Mouse (Mus musculus) T-helper 2 cell (primary cell): Measurements from ENCODE around the gene Ireb2.
"Not testable (repeated sequence)": the region's sequence is repeated elsewhere in the genome, so short reads cannot be mapped to it uniquely, and the experiment has no call there.

Experiments
- in situ Hi-C: fragments of 300-600 bp; cut with MboI, MseI; formaldehyde crosslinking; loops from one replicate; pipeline ENCODE4 v1.15.1; 2025; ENCODE audit warnings: high pct_unique_total_duplicates

The Ireb2 gene

DNA sequence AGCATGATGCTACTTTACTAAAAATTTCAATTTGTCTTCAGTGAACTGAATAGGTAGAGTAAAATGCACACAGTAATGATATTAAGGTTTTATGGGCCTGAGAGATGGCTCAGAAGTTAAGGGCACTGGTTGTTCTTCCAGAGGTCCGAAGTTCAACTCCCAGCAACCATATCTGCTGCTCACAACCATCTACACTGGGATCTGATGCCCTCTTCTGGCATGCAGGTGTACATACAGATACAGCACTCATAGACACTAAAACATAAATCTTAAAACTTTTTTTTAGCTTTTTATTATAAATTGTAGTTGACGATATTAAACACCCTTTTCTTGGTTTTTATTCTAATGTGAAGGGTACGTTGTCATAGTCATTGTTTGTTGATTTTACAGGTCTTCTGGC, 33.5 kb downstream of the Ireb2 start:
- in situ Hi-C loops: no loop called here

DNA sequence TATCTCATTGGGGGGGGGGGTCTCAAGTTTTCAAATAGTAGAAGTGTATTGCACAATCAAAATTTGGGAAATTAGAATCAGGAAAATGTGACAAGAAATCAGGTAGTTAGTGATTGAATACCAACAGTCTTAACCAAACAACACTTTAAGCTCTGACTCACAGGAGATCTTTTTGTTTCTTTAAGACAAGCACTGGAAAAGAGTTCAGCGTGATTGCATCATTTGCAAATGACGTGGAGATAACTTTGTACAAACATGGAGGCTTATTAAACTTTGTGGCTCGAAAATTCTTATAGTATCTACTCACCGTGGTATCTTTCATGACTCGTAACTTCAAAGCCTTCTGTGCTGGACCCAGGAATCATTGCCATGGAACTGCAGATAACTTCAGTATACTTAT, 45.9 kb downstream of the Ireb2 start:
- in situ Hi-C loops: no loop called here

DNA sequence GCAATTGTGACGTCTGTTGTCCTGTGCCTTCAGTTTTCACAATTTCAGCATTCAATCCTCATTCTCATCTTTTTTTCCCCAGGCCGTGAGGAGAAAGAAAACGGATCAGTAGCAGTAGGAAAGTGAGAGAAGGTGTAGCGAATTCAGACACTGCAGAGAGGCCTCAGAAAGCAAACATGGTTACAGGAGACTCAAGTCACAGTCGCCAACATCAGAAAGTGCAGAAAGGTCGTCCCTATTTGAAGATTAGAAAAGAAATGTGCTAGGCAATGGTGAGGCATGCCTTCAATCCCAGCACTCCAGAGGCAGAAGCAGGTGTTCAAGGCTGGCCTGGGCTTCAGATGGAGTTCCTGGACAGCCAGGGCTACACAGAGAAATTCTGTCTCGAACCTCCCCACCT, 52.0 kb downstream of the Ireb2 start:
- in situ Hi-C loops: no loop called here

- in situ Hi-C loops: no loop called here
Measured at GRCm38 (mm10) chr9:54916401-54916800, 52.8 kb downstream of the Ireb2 start.

DNA sequence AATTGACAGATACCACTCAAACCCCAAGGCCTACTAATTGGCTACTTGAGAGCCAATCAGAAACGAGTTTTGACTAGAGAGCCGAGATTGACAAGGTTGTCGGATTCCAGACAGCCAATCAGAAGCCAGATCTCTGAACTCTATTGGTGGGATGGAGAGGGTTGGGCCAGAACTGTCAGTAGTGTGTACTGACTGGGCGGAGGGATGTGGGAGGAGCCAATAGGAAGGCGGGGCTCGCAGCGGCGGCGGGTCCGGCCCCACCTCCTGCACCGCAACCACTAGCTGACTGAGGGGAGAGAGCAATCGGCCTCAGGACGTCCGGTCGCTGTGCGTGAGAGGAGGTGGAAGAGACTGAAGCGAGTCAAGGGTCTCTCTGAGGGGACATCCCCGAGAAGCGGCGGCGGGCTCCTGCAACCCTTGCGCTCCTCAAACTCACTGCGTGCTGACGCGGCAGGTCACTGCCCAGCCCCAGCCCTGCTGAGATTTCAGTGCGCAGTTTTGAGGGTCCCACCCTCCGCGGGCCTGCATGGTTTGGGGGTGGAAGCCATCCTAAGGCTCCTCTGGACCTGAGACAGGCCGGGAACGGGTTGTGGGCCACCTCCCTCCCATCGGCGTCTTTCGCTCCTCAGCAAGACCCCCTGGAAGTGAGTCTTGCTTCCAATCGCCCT, 53.6 kb downstream of the Ireb2 start, which contains the start of gene Hykk:
Gene Hykk, plus strand, starts transcription at position 274 of the 668 bp plus-strand sequence.
- in situ Hi-C loops: no loop called here

DNA sequence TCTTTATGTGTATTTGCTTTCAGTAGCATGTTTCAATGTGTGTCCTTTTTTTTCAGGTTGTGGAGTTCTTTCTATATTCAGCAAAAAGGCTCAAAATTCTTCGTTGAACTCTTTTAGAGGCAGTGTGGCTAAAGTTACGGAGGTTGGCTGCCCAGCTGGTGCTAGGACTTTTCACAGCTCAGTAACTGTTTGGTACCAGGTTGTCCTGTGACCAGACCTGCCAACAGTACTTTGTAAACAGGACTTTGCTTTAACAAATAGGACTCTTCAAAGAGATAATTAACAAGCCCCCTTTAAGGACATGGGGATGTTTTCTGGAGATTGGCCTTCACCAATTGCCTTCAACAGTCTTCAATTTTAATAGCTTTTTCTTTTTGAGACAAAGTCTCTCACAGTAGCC, 54.6 kb downstream of the Ireb2 start:
- in situ Hi-C loops: no loop called here

DNA sequence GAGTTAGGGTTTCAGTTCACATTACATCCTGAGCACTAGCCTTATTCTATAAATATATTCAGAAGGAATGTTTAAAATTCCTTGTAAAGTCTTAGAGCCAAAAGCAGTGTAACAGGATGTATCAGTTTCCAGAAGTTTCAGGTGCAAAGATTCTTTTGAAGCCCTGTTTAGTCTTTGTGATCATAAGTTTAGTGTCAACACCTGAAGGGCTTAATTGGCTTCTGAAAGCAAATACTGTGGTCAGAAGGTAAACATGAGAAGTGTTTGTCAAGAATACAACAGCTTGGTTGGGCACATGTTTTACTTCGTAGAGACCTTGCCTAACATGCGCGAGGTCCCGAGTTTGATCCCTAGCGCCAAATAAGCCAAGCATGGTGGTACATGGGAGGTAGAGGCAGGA, 55.2 kb downstream of the Ireb2 start:
- in situ Hi-C loops: no loop called here

GRCm38 (mm10) chr9:54919946-54920345, 56.4 kb downstream of the Ireb2 start:
- in situ Hi-C loops: no loop called here

- in situ Hi-C loops: no loop called here
Measured at GRCm38 (mm10) chr9:54930741-54931140, 67.2 kb downstream of the Ireb2 start.

DNA sequence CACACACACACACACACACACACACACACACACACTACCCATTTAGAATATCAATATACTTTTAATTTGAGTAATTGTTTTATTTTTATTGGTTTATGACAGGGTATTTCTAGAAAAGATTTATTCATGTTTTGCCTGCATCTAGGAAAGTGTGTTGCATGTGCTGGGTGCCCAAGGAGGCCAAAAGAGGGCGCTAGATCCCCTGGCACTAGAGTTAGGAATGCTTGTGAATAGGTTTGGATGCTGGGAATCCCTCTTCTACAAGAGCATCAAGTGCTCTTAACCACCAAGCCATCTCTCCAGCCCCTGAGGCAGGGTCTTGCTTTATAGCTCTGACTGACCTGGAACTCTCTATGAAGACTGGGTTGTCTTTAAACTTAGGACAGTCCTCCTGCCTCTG, 68.2 kb downstream of the Ireb2 start:
- in situ Hi-C loops: no loop called here

DNA sequence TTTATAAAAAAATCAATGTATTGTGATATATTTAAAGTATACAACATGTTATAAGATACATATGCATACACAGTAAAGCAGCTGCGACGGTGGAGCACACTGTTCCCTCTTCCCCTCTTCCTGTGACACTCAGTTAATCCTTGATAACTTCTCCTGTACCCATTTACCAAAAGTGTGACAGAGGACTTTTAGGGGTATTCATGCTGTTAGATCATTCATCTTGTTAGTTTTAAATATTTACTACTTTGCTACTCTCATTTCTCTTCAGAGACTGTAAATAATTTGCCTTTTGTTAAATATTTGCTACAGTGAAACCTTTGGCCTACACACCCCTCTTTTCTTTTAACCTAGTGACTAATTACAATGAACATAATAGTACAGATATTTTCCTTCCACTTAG, 68.8 kb downstream of the Ireb2 start:
- in situ Hi-C loops: no loop called here

- in situ Hi-C loops: no loop called here
Measured at GRCm38 (mm10) chr9:54942071-54942470, 78.5 kb downstream of the Ireb2 start.

DNA sequence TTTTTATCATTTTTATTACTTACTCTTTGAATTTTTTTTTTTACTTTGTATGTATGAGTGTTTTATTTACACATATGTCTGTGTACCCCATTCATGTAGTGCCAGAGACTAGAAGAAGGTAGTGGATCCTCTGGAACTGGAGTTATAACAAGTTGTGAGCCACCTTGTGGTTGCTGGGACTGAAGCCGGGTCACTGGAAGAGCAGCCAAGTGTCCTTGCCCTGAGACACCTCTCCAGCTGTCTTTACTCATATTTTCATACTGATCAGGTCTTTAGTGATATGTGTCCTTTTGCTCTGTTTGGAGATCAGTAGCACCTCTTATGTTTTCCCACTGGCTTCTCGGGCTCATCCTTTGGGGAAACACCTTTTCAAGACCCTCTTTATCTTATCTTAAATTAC, 80.9 kb downstream of the Ireb2 start:
- in situ Hi-C loops: no loop called here

DNA sequence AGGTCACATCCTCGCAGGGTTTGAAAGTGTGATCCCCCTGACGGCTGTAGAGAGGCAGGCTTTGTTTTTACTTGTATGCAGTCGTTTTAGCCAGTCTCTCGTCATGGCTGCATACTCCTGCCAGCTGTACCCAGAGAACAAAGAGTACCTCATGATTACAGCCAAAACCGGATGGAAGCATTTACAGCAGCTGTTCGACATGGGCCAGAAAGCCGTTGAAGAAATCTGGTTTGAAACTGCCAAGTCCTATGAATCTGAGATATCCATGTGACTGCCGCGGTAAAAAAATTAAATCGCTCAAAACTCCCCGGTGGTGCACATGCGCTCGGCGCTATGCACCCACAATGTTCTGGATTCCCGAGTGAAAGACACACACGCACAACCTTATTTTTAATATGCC, 82.7 kb downstream of the Ireb2 start:
- in situ Hi-C loops: no loop called here

- in situ Hi-C loops: no loop called here
Measured at GRCm38 (mm10) chr9:54949465-54949864, 85.9 kb downstream of the Ireb2 start.

- in situ Hi-C loops: not testable (repeated sequence)
Measured at GRCm38 (mm10) chr9:54950162-54950561, 86.6 kb downstream of the Ireb2 start.

DNA sequence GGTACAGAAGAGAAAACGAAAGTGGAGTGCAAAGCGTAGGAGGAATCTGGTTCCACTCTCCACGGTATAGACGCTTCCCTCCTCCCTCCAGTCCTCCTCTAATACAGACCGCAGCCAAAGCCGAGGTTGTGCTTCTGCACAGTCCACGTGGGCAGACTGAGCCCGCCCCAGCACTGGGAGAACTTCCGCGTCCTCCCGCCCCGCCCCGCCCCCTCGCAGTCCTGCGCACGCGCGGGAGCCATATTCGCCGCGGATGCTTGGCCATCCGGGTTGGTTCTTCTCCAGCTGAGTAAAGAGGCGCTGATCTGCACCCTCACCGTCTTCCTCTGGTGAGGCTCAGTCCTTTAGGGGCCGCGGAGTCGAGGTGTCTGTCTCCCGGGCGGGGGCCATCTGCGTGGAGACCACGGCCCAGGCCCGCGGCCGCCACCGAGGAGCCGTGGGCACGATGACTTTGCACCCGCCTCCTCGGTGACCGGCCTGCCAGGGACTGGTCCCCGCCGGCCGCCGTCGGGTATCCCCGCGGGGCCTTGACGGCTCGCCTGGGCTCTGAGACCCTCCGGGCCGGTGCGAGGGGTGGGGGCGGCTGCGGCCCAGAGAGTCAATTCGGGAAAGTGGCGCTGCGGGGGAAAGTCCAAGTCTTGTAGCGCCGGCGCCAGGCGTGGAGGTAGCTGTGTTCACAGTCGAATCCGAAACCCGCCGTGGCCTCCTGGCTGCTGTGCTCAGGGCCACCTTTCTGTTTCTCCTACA, 87.2 kb downstream of the Ireb2 start, which contains the start of the genes Psma4 and AY074887:
Gene Psma4, plus strand, starts transcription at position 216 of the 747 bp plus-strand sequence.
Gene AY074887, minus strand, starts transcription at position 424 of the 747 bp plus-strand sequence.
- in situ Hi-C loops: no loop called here

- in situ Hi-C loops: no loop called here
Measured at GRCm38 (mm10) chr9:54961059-54961458, 97.5 kb downstream of the Ireb2 start.
